Mouse (Mus musculus): Measurements from ENCODE around the gene Mblac2.
"Not testable (repeated sequence)": the region's sequence is repeated elsewhere in the genome, so short reads cannot be mapped to it uniquely, and the experiment has no call there.

Mblac2 gene

DNA sequence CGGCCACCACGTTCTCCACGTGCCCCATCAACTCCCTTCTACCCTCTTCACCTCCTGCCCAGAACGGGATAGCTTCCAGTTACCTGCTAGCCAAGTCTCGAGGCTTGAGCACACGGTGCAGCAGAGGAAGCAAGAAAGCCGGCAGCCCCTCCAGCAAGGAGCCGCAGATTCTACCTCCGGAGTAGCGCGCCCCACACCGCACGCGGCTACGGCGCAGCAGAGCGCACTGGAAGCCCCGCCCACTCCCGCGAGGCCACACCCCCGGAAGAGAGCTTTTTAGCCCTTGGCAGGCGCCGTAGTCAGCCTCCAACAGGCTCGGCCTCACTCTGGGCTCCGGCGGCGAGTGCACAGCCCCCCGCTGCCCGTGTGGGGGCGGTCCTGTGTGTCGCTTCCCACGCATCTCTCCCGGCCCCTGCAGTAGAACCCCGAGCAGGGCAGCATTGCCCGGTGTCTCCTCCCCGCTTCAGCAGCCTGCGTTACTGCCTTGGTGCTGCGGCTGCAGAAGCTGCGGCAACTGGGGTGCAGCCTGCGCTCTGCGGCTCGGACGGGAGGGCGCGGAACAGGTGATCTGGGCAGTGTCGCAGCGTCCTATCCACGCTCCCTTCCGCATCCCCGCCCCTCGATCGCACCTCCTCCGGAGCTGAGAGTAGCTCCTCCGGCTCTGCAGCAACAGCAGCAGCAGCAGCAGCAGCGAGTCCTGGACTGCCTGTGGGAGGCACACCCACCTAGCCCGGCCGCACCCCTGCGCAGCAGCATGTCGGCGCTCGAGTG, at the start of gene Mblac2, which contains the start of gene Polr3g:
Mblac2 (plus strand) TSS at position 567 of the 771 bp plus-strand sequence.
Polr3g (minus strand) TSS at position 239 of the 771 bp plus-strand sequence.
- peak; percentile 97 to 99 for DNase-seq (ENCODE audit: low spot score in 2 of 2)

- peak in 1 of 2 experiments; percentile 57 for DNase-seq (ENCODE audit: low spot score in 2 of 2)
These were observed 47.4 kb upstream of the Mblac2 start for GRCm38 (mm10) chr13:81663566-81664330.

DNA sequence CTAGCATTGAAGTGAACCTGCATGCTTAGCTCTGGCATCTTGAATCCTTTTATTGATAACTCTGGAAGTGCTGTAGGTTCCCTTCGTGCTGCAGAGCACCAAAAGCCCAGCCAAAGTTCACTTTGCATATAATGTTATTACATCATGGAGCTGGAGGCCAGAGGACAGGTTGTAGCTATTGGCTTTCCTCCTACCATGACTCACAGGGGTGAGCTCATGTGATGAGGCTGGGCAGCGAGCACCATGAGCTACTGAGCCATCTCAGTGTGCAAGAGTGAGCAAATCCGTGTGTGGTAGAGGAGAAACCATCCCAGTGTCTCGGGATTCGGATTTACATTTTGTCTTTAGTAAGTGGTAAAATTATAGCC, 46.8 kb upstream of the Mblac2 start:
- peak in 1 of 2 experiments; percentile 27 for DNase-seq (ENCODE audit: low spot score in 2 of 2)

GRCm38 (mm10) chr13:81667713-81668112, 43.4 kb upstream of the Mblac2 start:
- no peak for DNase-seq (ENCODE audit: low spot score in 2 of 2)

DNA sequence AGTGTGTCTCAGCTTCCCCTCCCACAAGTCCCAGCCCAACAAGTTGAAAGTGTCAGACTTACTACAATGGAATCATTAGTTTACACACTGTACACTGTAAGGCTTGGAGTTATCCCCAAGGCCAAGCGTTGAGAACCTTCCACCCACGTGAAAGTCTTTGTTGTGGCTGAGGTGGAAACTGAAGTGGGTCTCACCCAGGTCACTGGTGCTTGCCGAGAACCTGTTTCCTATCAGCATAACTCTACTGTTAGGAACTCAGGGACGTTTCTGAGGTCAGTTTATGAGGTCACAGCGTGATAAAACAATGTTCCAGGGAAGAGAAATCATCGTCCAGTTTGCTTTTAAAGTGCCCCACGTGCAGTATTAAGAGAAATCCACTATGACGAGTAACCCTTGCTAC, 35.8 kb upstream of the Mblac2 start:
- peak in 1 of 2 experiments; percentile 29 for DNase-seq (ENCODE audit: low spot score in 2 of 2)

DNA sequence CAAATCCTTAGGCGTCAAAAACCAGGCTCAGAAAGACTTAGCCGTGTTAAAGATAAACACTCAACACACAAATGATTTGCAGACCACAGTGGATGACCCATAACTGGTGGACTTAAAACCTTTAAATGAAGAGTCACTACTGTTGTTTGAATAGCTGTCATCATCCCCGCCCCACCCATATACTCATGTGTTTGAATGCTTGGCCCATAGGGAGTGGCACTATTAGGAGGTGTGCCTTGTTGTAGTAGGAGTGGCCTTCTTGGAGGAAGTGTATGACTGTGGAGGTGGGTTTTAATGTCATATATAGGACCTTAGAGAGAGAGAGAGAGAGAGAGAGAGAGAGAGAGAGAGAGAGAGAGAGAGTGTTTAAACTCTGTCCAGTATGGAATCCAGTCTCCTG, 28.0 kb upstream of the Mblac2 start:
- DNase-seq (ENCODE audit: low spot score in 2 of 2), result no peak

DNA sequence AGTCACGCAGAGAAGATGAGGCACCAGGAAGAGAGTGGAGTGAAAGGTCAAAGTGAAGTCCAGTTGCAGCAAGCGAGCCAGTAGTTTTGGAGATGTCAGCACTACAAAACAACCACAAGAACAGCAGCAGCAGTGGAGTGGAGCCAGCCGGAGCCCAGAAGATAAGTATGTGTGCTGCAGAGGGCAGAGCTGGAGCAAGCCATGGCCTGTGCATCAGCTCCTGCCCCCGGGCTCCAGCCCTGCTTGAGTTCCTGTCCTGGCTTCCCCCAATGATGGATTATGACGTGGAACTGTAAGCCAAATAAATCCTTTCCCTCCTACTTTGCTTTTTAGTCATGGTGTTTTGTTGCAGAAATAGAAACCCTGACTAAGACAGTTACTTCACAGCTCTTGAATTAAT, 26.9 kb upstream of the Mblac2 start:
- no peak for DNase-seq (ENCODE audit: low spot score in 2 of 2)

GRCm38 (mm10) chr13:81684884-81685283, 26.3 kb upstream of the Mblac2 start:
- DNase-seq (ENCODE audit: low spot score in 2 of 2), result no peak

DNA sequence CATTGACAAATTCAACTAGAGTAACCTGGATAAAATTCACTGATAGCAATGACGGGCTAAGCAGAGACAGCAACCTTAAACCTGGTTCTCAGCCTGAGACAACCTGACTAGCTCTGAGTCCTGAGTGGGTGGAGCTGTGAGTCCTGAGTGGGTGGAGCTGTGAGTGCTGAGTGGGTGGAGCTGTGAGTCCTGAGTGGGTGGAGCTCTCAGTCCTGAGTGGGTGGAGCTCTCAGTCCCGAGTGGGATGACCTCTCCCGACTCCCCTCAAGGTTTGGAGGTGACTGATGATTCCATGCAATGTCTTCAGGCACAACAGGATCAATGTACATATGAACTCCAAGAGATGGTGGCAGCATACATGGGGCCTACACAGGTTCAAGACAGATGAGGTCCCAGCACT, 21.6 kb upstream of the Mblac2 start:
- DNase-seq (ENCODE audit: low spot score in 2 of 2), result no peak

- DNase-seq (ENCODE audit: low spot score in 2 of 2), result no peak
These were observed 20.7 kb upstream of the Mblac2 start for GRCm38 (mm10) chr13:81690477-81690876.

DNA sequence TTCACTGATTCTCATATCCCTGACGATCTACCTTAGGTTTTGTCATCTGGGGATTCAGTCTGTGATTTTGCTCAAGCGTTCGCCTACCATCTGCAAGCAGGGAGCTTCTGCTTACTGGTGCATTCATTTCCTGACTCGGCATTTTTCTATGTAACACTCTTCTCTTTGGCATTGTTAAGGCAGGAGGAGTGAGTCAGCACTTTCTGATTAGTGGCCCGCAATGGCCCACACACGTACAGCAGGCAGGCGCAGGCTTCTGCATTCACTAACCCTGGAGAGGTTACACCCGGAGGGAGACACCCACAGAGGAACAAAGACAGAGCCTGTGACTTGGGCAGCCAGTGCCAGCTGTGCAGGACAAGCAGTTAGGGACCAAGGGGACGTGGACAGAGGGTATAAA, 19.5 kb upstream of the Mblac2 start:
- no peak for DNase-seq (ENCODE audit: low spot score in 2 of 2)

GRCm38 (mm10) chr13:81694446-81694845, 16.7 kb upstream of the Mblac2 start:
- DNase-seq (ENCODE audit: low spot score in 2 of 2), result peak in 1 of 2 experiments; percentile 50

GRCm38 (mm10) chr13:81703148-81703547, 8.0 kb upstream of the Mblac2 start:
- no peak for DNase-seq (ENCODE audit: low spot score in 2 of 2)

- no peak for DNase-seq (ENCODE audit: low spot score in 2 of 2)
These were observed 7.5 kb upstream of the Mblac2 start for GRCm38 (mm10) chr13:81703621-81704020.

GRCm38 (mm10) chr13:81706311-81706710, 4.8 kb upstream of the Mblac2 start:
- no peak for DNase-seq (ENCODE audit: low spot score in 2 of 2)

DNA sequence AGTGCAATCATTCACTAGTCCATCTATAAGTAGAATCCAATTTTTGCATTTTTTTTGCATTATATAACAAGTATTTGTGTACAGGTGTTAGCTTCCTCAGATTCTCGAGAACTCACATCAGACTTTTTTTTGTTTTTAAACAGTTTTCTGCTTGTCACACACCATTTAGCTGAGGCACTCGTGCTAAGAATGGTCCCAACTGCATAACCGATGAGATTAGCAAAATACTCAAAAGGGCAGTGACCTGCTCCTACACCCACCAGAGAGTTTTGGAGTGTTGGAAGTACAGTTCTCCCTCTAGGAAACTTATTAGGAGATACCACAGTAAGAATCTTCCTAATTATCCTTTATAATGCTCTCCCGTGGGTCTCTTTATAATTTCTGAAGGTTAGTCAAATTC, 1.3 kb upstream of the Mblac2 start:
- DNase-seq (ENCODE audit: low spot score in 2 of 2), result no peak

DNA sequence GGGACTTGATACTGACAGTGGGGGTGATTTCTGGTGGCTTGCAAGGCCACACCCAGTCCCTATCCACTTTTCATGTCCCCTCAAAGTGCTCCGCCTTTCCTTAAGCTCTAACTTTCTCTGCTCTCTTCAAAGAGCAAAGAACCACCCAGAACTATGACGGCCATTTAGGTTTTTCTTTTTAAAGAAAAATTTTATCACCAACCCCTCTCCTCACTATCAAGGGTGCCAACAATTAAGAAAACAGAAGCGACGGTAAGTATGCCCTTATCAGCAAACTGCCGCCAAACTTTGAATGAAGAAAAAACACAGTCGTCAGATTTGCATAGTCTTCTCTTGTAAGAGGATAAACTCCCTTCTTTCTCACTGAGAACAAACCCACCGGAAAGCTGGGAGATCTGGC, 875 bp upstream of the Mblac2 start:
- DNase-seq (ENCODE audit: low spot score in 2 of 2), result no peak

- DNase-seq (ENCODE audit: low spot score in 2 of 2), result peak; percentile 40 to 89
These were observed 618 bp downstream of the Mblac2 start for GRCm38 (mm10) chr13:81711546-81712371.

GRCm38 (mm10) chr13:81713896-81714295, 2.8 kb downstream of the Mblac2 start:
- DNase-seq (ENCODE audit: low spot score in 2 of 2), result no peak

GRCm38 (mm10) chr13:81728141-81728540, 17.0 kb downstream of the Mblac2 start:
- DNase-seq (ENCODE audit: low spot score in 2 of 2), result not testable (repeated sequence)

DNA sequence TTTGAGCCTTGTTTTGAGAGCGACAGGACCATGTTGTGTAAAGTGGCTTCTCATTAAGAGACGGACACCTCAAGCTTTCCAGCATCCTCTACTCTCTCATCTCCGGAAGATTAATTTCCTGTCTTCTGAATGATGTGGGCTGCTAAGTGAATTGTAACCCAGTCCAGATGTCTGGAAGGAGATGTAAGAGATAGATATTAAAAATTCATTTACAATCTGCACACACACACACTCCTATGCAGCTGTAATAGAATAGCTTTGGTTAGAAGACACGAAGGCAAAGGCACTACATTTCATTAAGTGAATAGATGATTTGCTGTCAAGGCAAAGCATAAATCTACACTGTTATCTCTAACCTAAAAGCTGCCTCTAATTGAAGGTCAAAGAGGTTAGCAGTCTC, 18.0 kb downstream of the Mblac2 start:
- no peak for DNase-seq (ENCODE audit: low spot score in 2 of 2)

DNA sequence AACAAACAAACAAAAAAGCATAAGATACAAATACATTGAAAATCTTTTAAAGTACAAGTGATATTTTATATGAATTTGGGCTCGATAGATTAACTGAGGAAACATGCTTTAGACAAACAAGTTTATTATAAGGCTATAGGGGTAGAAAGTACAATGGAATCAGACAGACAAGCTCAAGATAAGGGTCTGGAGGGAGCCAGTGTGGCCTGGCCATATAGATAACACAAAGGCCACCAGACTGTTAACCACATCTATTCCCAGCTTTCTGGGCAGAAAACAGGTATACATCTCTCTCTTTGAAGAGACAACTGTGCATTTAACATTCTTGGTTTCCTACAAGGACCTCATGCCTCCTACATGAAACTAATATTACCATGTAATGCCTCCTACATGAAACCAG, 19.2 kb downstream of the Mblac2 start:
- no peak for DNase-seq (ENCODE audit: low spot score in 2 of 2)

All from spleen, postnatal 4 days (tissue).